ENCODE assay signal across 26 mouse cellular contexts in the genomic region with DNA sequence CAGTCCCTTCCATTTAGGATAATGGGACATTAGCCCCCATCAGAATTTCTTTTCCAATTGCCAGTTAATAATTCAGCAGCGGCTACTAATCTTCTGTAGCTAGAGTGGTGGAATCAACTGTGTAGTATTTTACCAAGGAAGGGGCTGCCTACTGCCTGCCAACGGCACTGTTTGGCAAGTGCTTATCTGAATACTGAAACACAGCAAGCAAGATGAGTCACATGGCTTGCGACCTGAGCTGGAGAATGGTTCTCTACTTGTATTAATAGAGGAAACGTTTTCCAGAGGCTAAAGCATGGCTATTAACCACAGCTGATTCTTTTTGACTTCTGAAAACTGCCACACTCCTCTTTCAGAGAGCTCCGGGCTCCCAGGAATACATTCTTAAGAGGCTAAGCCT.
DNase-seq lines count a peak whose midpoint lies in the region; ATAC-seq and TF ChIP-seq lines count a peak whose summit lies in the region.
"Had no signal": no experiment of that assay in that cellular context is flagged by ENCODE, and none has a peak within 500 bp of the region (broad histone marks: within the 10 kb centered on the region; RNA-seq: fewer than 3 reads in every experiment).

No protein-coding gene starts in this region.

- no peaks in the 10 kb centered on the region for H3K4me1 ChIP-seq in heart, embryonic 10.5 days
- peaks cover 9% of the 10 kb centered on the region; the same call in 1 of the 2 replicates for H3K4me1 ChIP-seq in heart, postnatal 0 days (ENCODE audit: control insufficient read depth, insufficient read depth)
- H3K4me1 ChIP-seq: embryonic facial prominence, embryonic 13.5 days; forebrain, embryonic 12.5 days; hindbrain, embryonic 10.5 days; intestine, embryonic 15.5 days; midbrain, embryonic 10.5 days; neural tube, embryonic 13.5 days; stomach, embryonic 15.5 days had no signal

- no peak overlapping the region for H3K27ac ChIP-seq in heart, embryonic 10.5 days
- no peak overlapping the region for H3K27ac ChIP-seq in heart, postnatal 0 days (ENCODE audit: low read depth)
- H3K27ac ChIP-seq: embryonic facial prominence, embryonic 13.5 days; forebrain, embryonic 12.5 days; hindbrain, embryonic 10.5 days; intestine, embryonic 15.5 days; layer of hippocampus, adult 2 months; midbrain, embryonic 10.5 days; neural tube, embryonic 13.5 days; stomach, embryonic 15.5 days had no signal

- no peaks in the 10 kb centered on the region for H3K9me3 ChIP-seq in heart, embryonic 10.5 days
- no peaks in the 10 kb centered on the region for H3K9me3 ChIP-seq in heart, postnatal 0 days (replicated peaks; ENCODE audit: control insufficient read depth, low read length)
- H3K9me3 ChIP-seq: embryonic facial prominence, embryonic 13.5 days; forebrain, embryonic 12.5 days; hindbrain, embryonic 10.5 days; intestine, embryonic 15.5 days; midbrain, embryonic 10.5 days; neural tube, embryonic 13.5 days; stomach, embryonic 15.5 days had no signal

- peak; percentile 90 for ATAC-seq in heart, postnatal 0 days (ENCODE audit: insufficient read depth, low read depth)
- ATAC-seq: hindbrain, embryonic 16.5 days; intestine, embryonic 15.5 days; midbrain, embryonic 16.5 days had no signal

- TF ChIP-seq EP300 in heart, postnatal 0 days (IDR thresholded peaks at IDR 0.05; ENCODE audit: low read depth) = no peak

- no peak overlapping the region for H3K4me3 ChIP-seq in heart, embryonic 10.5 days
- no peak overlapping the region for H3K4me3 ChIP-seq in heart, postnatal 0 days (ENCODE audit: low read depth, low read length)
- H3K4me3 ChIP-seq: embryonic facial prominence, embryonic 13.5 days; erythroblast, embryonic 14.5 days; forebrain, embryonic 12.5 days; hindbrain, embryonic 10.5 days; intestine, embryonic 15.5 days; layer of hippocampus, adult 2 months; midbrain, embryonic 10.5 days; myocyte; neural tube, embryonic 13.5 days; stomach, embryonic 15.5 days had no signal

- no peak for TF ChIP-seq CTCF in heart, postnatal 0 days (IDR thresholded peaks at IDR 0.05; ENCODE audit: low read depth)

- peak overlapping the region; percentile 25; the same call in 1 of the 2 replicates for H3K4me2 ChIP-seq in heart, postnatal 0 days (ENCODE audit: low read depth, low read length)
- H3K4me2 ChIP-seq: embryonic facial prominence, embryonic 13.5 days; forebrain, embryonic 12.5 days; intestine, embryonic 15.5 days; neural tube, embryonic 13.5 days; stomach, embryonic 15.5 days had no signal

- H3K27me3 ChIP-seq in heart, embryonic 10.5 days (ENCODE audit: insufficient read depth, poor library complexity, severe bottlenecking) = no peaks in the 10 kb centered on the region
- no peaks in the 10 kb centered on the region for H3K27me3 ChIP-seq in heart, postnatal 0 days (ENCODE audit: control insufficient read depth, insufficient read depth, low read length)
- H3K27me3 ChIP-seq: embryonic facial prominence, embryonic 13.5 days; forebrain, embryonic 12.5 days; intestine, embryonic 15.5 days; neural tube, embryonic 13.5 days; stomach, embryonic 15.5 days had no signal

- peak; percentile 7 to 22 for DNase-seq in adrenal gland, adult (ENCODE audit: inconsistent age in 2 of 2, low spot score in 1 of 2)
- no peak for DNase-seq in adrenal gland, postnatal 4 days (ENCODE audit: low spot score in 2 of 2)
- DNase-seq in heart, adult 8-10 months (ENCODE audit: low spot score) = peak; percentile 20
- DNase-seq in heart, embryonic 10.5 days (ENCODE audit: low spot score) = no peak
- DNase-seq in adrenal gland, postnatal 14 days = peak; percentile 27
- DNase-seq in heart, postnatal 0 days (ENCODE audit: low spot score) = peak; percentile 73
- no peak for DNase-seq in gastrocnemius, adult 8-10 months (ENCODE audit: low spot score in 2 of 2)
- DNase-seq in right cerebral cortex, postnatal 36 days (ENCODE audit: low spot score in 2 of 2) = no peak
- DNase-seq: cerebellum, adult 11-12 months; cerebellum, postnatal 25 days; kidney, adult 9 months; kidney, postnatal 14 days; layer of hippocampus, postnatal 36 days; right cerebral cortex, postnatal 4 days had no signal

- no peaks in the 10 kb centered on the region for H3K36me3 ChIP-seq in heart, embryonic 10.5 days
- H3K36me3 ChIP-seq in heart, postnatal 0 days (replicated peaks; ENCODE audit: control insufficient read depth, insufficient read depth, low read length) = no peaks in the 10 kb centered on the region
- H3K36me3 ChIP-seq: embryonic facial prominence, embryonic 13.5 days; forebrain, embryonic 12.5 days; hindbrain, embryonic 10.5 days; intestine, embryonic 15.5 days; midbrain, embryonic 10.5 days; neural tube, embryonic 13.5 days; stomach, embryonic 15.5 days had no signal

- H3K9ac ChIP-seq in heart, postnatal 0 days (replicated peaks; ENCODE audit: low read depth, low read length) = no peak overlapping the region
- H3K9ac ChIP-seq: embryonic facial prominence, embryonic 13.5 days; forebrain, embryonic 12.5 days; intestine, embryonic 15.5 days; neural tube, embryonic 13.5 days; stomach, embryonic 15.5 days had no signal

- 70% methylated on average over 5 of the region's 5 CpGs for WGBS in heart, embryonic 10.5 days
- 26% methylated on average over 5 of the region's 5 CpGs for whole genome bisulfite sequencing in heart, postnatal 0 days

Comparison
In these comparisons a context has a peak if more than half of its experiments do, and no peak if none do; other contexts are left out.
1. DNase-seq: peak in adrenal gland, adult (2 of 2), heart, adult 8-10 months (single experiment), adrenal gland, postnatal 14 days (single experiment) and heart, postnatal 0 days (single experiment); none in adrenal gland, postnatal 4 days (0 of 2), heart, embryonic 10.5 days (single experiment), gastrocnemius, adult 8-10 months (0 of 2) and right cerebral cortex, postnatal 36 days (0 of 2).